Mouse (Mus musculus): Measurements from ENCODE around the gene Gm42417. TPM values are rescaled to one million over a fixed set of nuclear protein-coding genes. Genes with fewer than 3 reads are reported as not detected.

The Gm42417 gene
- polyA plus RNA-seq, 1 experiment from 2014 or later = 0.33 TPM

- ATAC-seq (ENCODE audit: low FRiP score, low TSS enrichment) = no peak
- peak; percentile 33 for DNase-seq (ENCODE audit: low spot score)
- TF ChIP-seq CTCF (IDR thresholded peaks at IDR 0.05; ENCODE audit: low read depth) (no peak), EP300 (optimal IDR thresholded peaks at IDR 0.05) (no peak)
- H3K9ac ChIP-seq (ENCODE audit: low read length) = 0 out of 2 replicates have a peak overlapping the region, but pooled peaks have one; percentile 31
- peaks cover 27% of the 10 kb centered on the region for H3K4me1 ChIP-seq (replicated peaks; ENCODE audit: control insufficient read depth, insufficient read depth)
- no peak overlapping the region for H3K4me2 ChIP-seq (replicated peaks; ENCODE audit: low read depth)
- peak overlapping the region; percentile 66 for H3K27ac ChIP-seq (replicated peaks)
- no peaks in the 10 kb centered on the region for H3K36me3 ChIP-seq (ENCODE audit: control insufficient read depth, insufficient read depth, low read length)
- H3K4me3 ChIP-seq (ENCODE audit: low read depth, low read length) = no peak overlapping the region
- no peaks in the 10 kb centered on the region for H3K27me3 ChIP-seq (ENCODE audit: control insufficient read depth, insufficient read depth, low read length)
- WGBS = 41% methylated on average over 8 of the region's 8 CpGs
- no peaks in the 10 kb centered on the region for H3K9me3 ChIP-seq (ENCODE audit: control insufficient read depth, low read length)
These were observed 34.3 kb upstream of the Gm42417 start for GRCm38 (mm10) chr1:36573524-36573923.

DNA sequence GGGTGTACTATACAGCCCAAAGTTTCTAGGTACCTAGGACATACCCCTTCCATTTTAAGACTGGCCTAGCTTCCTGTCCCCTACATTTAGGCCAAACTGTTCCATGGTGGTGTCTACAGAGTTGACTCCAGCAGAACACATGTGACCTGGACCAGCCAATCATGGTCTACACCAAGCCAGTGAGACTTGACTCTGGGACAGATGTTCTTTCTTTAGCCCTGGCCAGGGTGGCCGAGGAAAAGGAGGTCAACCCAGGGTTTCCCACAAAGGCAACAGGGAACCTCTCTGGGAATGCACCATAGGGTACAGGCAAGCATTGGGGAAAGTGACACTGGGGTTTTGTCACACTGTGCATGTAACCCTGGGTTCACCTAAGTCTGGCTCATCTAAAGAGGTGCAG is 33.5 kb upstream of the Gm42417 start:
- ATAC-seq (ENCODE audit: low FRiP score, low TSS enrichment) = no peak
- DNase-seq (ENCODE audit: low spot score) = no peak
- H3K27me3 ChIP-seq (ENCODE audit: control insufficient read depth, insufficient read depth, low read length) = no peaks in the 10 kb centered on the region
- H3K4me1 ChIP-seq (replicated peaks; ENCODE audit: control insufficient read depth, insufficient read depth) = peaks cover 27% of the 10 kb centered on the region
- TF ChIP-seq CTCF (IDR thresholded peaks at IDR 0.05; ENCODE audit: low read depth) (no peak), EP300 (optimal IDR thresholded peaks at IDR 0.05) (no peak)
- peak overlapping the region; percentile 66; the same call in 1 of the 2 replicates for H3K27ac ChIP-seq (replicated peaks)
- no peak overlapping the region for H3K4me2 ChIP-seq (replicated peaks; ENCODE audit: low read depth)
- no peak overlapping the region for H3K4me3 ChIP-seq (ENCODE audit: low read depth, low read length)
- H3K9me3 ChIP-seq (ENCODE audit: control insufficient read depth, low read length) = no peaks in the 10 kb centered on the region
- no peak overlapping the region for H3K9ac ChIP-seq (ENCODE audit: low read length)
- H3K36me3 ChIP-seq (ENCODE audit: control insufficient read depth, insufficient read depth, low read length) = no peaks in the 10 kb centered on the region
- 61% methylated on average over 1 of the region's 1 CpGs for WGBS

DNA sequence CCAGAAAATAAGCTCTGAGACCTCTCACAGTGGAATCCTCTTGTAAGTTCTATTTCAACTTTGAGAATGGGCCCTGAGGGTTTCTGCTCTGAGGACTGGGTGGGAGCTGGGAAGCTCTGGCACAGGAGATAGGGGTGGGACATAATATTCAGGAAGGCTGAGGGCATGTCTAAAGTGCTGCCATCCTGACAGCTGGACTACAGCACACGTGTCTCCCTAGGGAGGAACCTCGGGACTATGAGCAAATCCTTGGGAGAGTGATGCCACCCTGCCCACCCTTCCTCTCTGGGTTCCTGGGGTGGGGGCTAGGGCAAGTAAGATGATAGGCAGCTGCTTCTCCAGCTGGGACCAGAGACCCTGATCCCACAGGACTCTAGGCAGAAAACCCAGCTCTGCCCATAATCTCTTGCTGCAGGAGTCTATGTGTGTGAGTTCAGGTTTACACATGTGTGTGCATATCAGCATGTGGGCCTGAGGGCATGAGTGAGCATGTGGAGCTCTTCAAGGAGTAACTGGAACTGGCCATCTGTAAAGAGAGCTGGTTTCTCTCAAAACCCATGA is 33.0 kb upstream of the Gm42417 start:
- no peak for TF ChIP-seq EP300 (optimal IDR thresholded peaks at IDR 0.05)
- TF ChIP-seq CTCF (IDR thresholded peaks at IDR 0.05; ENCODE audit: low read depth) = no peak
- WGBS = 53% methylated on average over 2 of the region's 2 CpGs
- H3K27ac ChIP-seq (replicated peaks) = peak overlapping the region; percentile 66; the same call in 1 of the 2 replicates
- peaks cover 27% of the 10 kb centered on the region for H3K4me1 ChIP-seq (replicated peaks; ENCODE audit: control insufficient read depth, insufficient read depth)
- no peaks in the 10 kb centered on the region for H3K27me3 ChIP-seq (ENCODE audit: control insufficient read depth, insufficient read depth, low read length)
- H3K4me2 ChIP-seq (replicated peaks; ENCODE audit: low read depth) = no peak overlapping the region
- H3K4me3 ChIP-seq (ENCODE audit: low read depth, low read length) = no peak overlapping the region
- H3K9ac ChIP-seq (ENCODE audit: low read length) = no peak overlapping the region
- H3K36me3 ChIP-seq (ENCODE audit: control insufficient read depth, insufficient read depth, low read length) = no peaks in the 10 kb centered on the region
- no peak for DNase-seq (ENCODE audit: low spot score)
- no peaks in the 10 kb centered on the region for H3K9me3 ChIP-seq (ENCODE audit: control insufficient read depth, low read length)
- ATAC-seq (ENCODE audit: low FRiP score, low TSS enrichment) = no peak

- no peaks in the 10 kb centered on the region for H3K36me3 ChIP-seq (ENCODE audit: control insufficient read depth, insufficient read depth, low read length)
- ATAC-seq (ENCODE audit: low FRiP score, low TSS enrichment) (no peak), DNase-seq (ENCODE audit: low spot score) (no peak)
- H3K9me3 ChIP-seq (ENCODE audit: control insufficient read depth, low read length) = no peaks in the 10 kb centered on the region
- no peak overlapping the region for H3K27ac ChIP-seq (replicated peaks)
- no peak for TF ChIP-seq EP300 (optimal IDR thresholded peaks at IDR 0.05)
- no peak for TF ChIP-seq CTCF (IDR thresholded peaks at IDR 0.05; ENCODE audit: low read depth)
- peaks cover 21% of the 10 kb centered on the region for H3K4me1 ChIP-seq (replicated peaks; ENCODE audit: control insufficient read depth, insufficient read depth)
- H3K9ac ChIP-seq (ENCODE audit: low read length) = no peak overlapping the region
- 52% methylated on average over 6 of the region's 6 CpGs for WGBS
- no peaks in the 10 kb centered on the region for H3K27me3 ChIP-seq (ENCODE audit: control insufficient read depth, insufficient read depth, low read length)
- no peak overlapping the region for H3K4me3 ChIP-seq (ENCODE audit: low read depth, low read length)
- no peak overlapping the region for H3K4me2 ChIP-seq (replicated peaks; ENCODE audit: low read depth)
These were observed 32.4 kb upstream of the Gm42417 start for GRCm38 (mm10) chr1:36571627-36572026.

- Histone ChIP-seq H3K27ac (replicated peaks) (peak overlapping the region; percentile 71; the same call in 1 of the 2 replicates), H3K4me3 (ENCODE audit: low read depth, low read length) (no peak overlapping the region), H3K36me3 (ENCODE audit: control insufficient read depth, insufficient read depth, low read length) (no peaks in the 10 kb centered on the region), H3K4me1 (replicated peaks; ENCODE audit: control insufficient read depth, insufficient read depth) (peaks cover 21% of the 10 kb centered on the region), H3K27me3 (ENCODE audit: control insufficient read depth, insufficient read depth, low read length) (no peaks in the 10 kb centered on the region), H3K9ac (ENCODE audit: low read length) (no peak overlapping the region), H3K9me3 (ENCODE audit: control insufficient read depth, low read length) (no peaks in the 10 kb centered on the region), H3K4me2 (replicated peaks; ENCODE audit: low read depth) (no peak overlapping the region)
- no peak for DNase-seq (ENCODE audit: low spot score)
- TF ChIP-seq EP300 (optimal IDR thresholded peaks at IDR 0.05) (no peak), CTCF (IDR thresholded peaks at IDR 0.05; ENCODE audit: low read depth) (no peak)
- no peak for ATAC-seq (ENCODE audit: low FRiP score, low TSS enrichment)
- WGBS = 84% methylated on average over 5 of the region's 5 CpGs
These were observed 31.1 kb upstream of the Gm42417 start for GRCm38 (mm10) chr1:36570320-36570719.

- Histone ChIP-seq H3K36me3 (ENCODE audit: control insufficient read depth, insufficient read depth, low read length) (no peaks in the 10 kb centered on the region), H3K9ac (ENCODE audit: low read length) (peak overlapping the region; percentile 27; the same call in 1 of the 2 replicates), H3K27ac (replicated peaks) (peak overlapping the region; percentile 71), H3K27me3 (ENCODE audit: control insufficient read depth, insufficient read depth, low read length) (no peaks in the 10 kb centered on the region), H3K4me2 (replicated peaks; ENCODE audit: low read depth) (0 out of 2 replicates have a peak overlapping the region, but pooled peaks have one; percentile 3), H3K9me3 (ENCODE audit: control insufficient read depth, low read length) (no peaks in the 10 kb centered on the region), H3K4me3 (ENCODE audit: low read depth, low read length) (no peak overlapping the region), H3K4me1 (replicated peaks; ENCODE audit: control insufficient read depth, insufficient read depth) (peaks cover 21% of the 10 kb centered on the region)
- 18% methylated on average over 6 of the region's 7 CpGs for WGBS
- DNase-seq (ENCODE audit: low spot score) (no peak), ATAC-seq (ENCODE audit: low FRiP score, low TSS enrichment) (no peak)
- TF ChIP-seq EP300 (optimal IDR thresholded peaks at IDR 0.05) (no peak), CTCF (IDR thresholded peaks at IDR 0.05; ENCODE audit: low read depth) (no peak)
These were observed 30.6 kb upstream of the Gm42417 start for GRCm38 (mm10) chr1:36569694-36570276.
